Mouse (Mus musculus) liver, embryonic 15.5 days (tissue): ENCODE measurements around the gene Tgfa. TPM values are rescaled to one million over a fixed set of nuclear protein-coding genes. Genes with fewer than 3 reads are reported as not detected.

Source experiments
- ATAC-seq: fragments of 200-750 bp; cut with Nextera tagmentation; 2 replicates; pipeline ENCODE4 v1.8.0; 2017; ENCODE audit warnings: moderate number of reproducible peaks, mild to moderate bottlenecking, moderate library complexity; ENCODE audit not compliant: insufficient read depth
- H3K27ac ChIP-seq: fragments of 300-500 bp; sonication (generic); replicated peaks from 2 replicates; pipeline ENCODE4 v1.5.1; 2015; ENCODE audit warnings: mild to moderate bottlenecking, inconsistent platforms
- H3K27me3 ChIP-seq: fragments of 300-500 bp; sonication (generic); 2 replicates; pipeline ENCODE4 v1.6.1; 2015; ENCODE audit warnings: mild to moderate bottlenecking, inconsistent platforms
- H3K36me3 ChIP-seq: fragments of 300-500 bp; sonication (generic); replicated peaks from 2 replicates; pipeline ENCODE4 v1.6.1; 2015; ENCODE audit warnings: moderate library complexity, mild to moderate bottlenecking, inconsistent platforms
- H3K4me1 ChIP-seq: fragments of 300-500 bp; sonication (generic); replicated peaks from 2 replicates; pipeline ENCODE4 v1.6.1; 2015; ENCODE audit warnings: inconsistent platforms
- H3K4me2 ChIP-seq: fragments of 300-500 bp; sonication (generic); 2 replicates; pipeline ENCODE4 v1.6.1; 2015; ENCODE audit warnings: moderate library complexity, mild to moderate bottlenecking, inconsistent platforms
- H3K4me3 ChIP-seq: fragments of 300-500 bp; sonication (generic); replicated peaks from 2 replicates; pipeline ENCODE4 v1.5.1; 2015; ENCODE audit warnings: mild to moderate bottlenecking, inconsistent platforms
- H3K9ac ChIP-seq: fragments of 300-500 bp; sonication (generic); 2 replicates; pipeline ENCODE4 v1.6.1; 2015; ENCODE audit warnings: moderate library complexity, mild to moderate bottlenecking, inconsistent platforms
- H3K9me3 ChIP-seq: fragments of 300-500 bp; sonication (generic); replicated peaks from 2 replicates; pipeline ENCODE4 v1.6.1; 2016; ENCODE audit warnings: inconsistent platforms
- WGBS: fragments of 180-500 bp; shearing (Covaris S2); methylation state at CpG from one replicate; pipeline ENCODE4 v1.1.7; 2015; ENCODE audit warnings: mixed read lengths; ENCODE audit not compliant: insufficient replicate concordance; 5-methylcytosine and 5-hydroxymethylcytosine counted together
- polyA plus RNA-seq: library from polyadenylated mRNA; unstranded; fragments of >200 nt; fragmentation: Nextera tagmentation; extraction: Ambion mirVana; gene quantifications from 2 replicates; pipeline ENCODE4 v1.2.1, GENCODE M21; 2015

Tgfa gene
- polyA plus RNA-seq, 1 experiment from 2014 or later = 2.0 TPM

GRCm38 (mm10) chr6:86164028-86164427, 31.0 kb upstream of the Tgfa start:
- Histone ChIP-seq H3K9me3 (no peaks in the 10 kb centered on the region), H3K27me3 (0 out of 2 replicates have a peak, but pooled peaks cover 4% of the 10 kb centered on the region), H3K27ac (no peak overlapping the region), H3K4me3 (no peak overlapping the region), H3K9ac (no peak overlapping the region), H3K4me2 (no peak overlapping the region), H3K36me3 (no peaks in the 10 kb centered on the region), H3K4me1 (no peaks in the 10 kb centered on the region)
- no peak for ATAC-seq
- 54% methylated on average over 3 of the region's 3 CpGs for WGBS

GRCm38 (mm10) chr6:86166426-86166825, 28.6 kb upstream of the Tgfa start:
- no peak overlapping the region for H3K4me3 ChIP-seq
- no peak overlapping the region for H3K9ac ChIP-seq
- H3K9me3 ChIP-seq = no peaks in the 10 kb centered on the region
- no peak for ATAC-seq
- H3K4me2 ChIP-seq = no peak overlapping the region
- H3K27ac ChIP-seq = no peak overlapping the region
- no peaks in the 10 kb centered on the region for H3K36me3 ChIP-seq
- H3K4me1 ChIP-seq = no peaks in the 10 kb centered on the region
- peaks cover 4% of the 10 kb centered on the region; the same call in 1 of the 2 replicates for H3K27me3 ChIP-seq
- WGBS = 55% methylated on average over 9 of the region's 9 CpGs

GRCm38 (mm10) chr6:86167851-86168250, 27.2 kb upstream of the Tgfa start:
- 55% methylated on average over 5 of the region's 5 CpGs for WGBS
- Histone ChIP-seq H3K4me2 (no peak overlapping the region), H3K4me3 (no peak overlapping the region), H3K36me3 (no peaks in the 10 kb centered on the region), H3K27me3 (peaks cover 8% of the 10 kb centered on the region; the same call in 1 of the 2 replicates), H3K4me1 (no peaks in the 10 kb centered on the region), H3K9me3 (no peaks in the 10 kb centered on the region), H3K9ac (no peak overlapping the region), H3K27ac (no peak overlapping the region)
- no peak for ATAC-seq

DNA sequence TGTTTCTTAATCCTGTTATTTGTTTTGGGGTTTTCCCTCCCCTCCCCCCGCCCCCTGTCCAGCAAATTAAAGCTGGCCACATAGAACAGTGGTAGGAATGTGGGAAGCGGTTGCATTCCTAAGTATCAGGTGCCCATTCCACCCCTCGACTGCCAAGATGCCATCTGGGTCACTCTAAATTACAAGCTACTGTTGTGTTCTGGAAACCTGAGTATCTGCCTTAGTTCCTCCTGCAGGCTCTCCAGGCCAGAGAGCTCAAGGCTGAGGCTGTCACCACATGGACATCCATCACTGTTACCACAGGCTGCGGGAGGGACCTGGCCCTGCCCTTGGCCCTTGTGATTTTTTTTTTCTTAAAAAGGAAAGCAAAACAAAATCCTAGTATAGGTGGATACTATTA, 25.9 kb upstream of the Tgfa start:
- no peak overlapping the region for H3K9ac ChIP-seq
- H3K36me3 ChIP-seq = no peaks in the 10 kb centered on the region
- H3K4me1 ChIP-seq = no peaks in the 10 kb centered on the region
- H3K9me3 ChIP-seq = no peaks in the 10 kb centered on the region
- H3K27ac ChIP-seq = no peak overlapping the region
- peaks cover 6% of the 10 kb centered on the region; the same call in 1 of the 2 replicates for H3K27me3 ChIP-seq
- no peak overlapping the region for H3K4me3 ChIP-seq
- no peak for ATAC-seq
- no peak overlapping the region for H3K4me2 ChIP-seq
- 33% methylated on average over 4 of the region's 4 CpGs for WGBS

GRCm38 (mm10) chr6:86176236-86176635, 18.8 kb upstream of the Tgfa start:
- Histone ChIP-seq H3K9ac (no peak overlapping the region), H3K27me3 (peaks cover 4% of the 10 kb centered on the region; the same call in 1 of the 2 replicates), H3K27ac (no peak overlapping the region), H3K4me3 (no peak overlapping the region), H3K9me3 (no peaks in the 10 kb centered on the region), H3K4me2 (no peak overlapping the region), H3K4me1 (peaks cover 4% of the 10 kb centered on the region; the same call in 1 of the 2 replicates), H3K36me3 (no peaks in the 10 kb centered on the region)
- no peak for ATAC-seq
- 50% methylated on average over 5 of the region's 5 CpGs for WGBS

GRCm38 (mm10) chr6:86176721-86177120, 18.3 kb upstream of the Tgfa start:
- Histone ChIP-seq H3K4me2 (no peak overlapping the region), H3K36me3 (no peaks in the 10 kb centered on the region), H3K9me3 (no peaks in the 10 kb centered on the region), H3K4me1 (peaks cover 4% of the 10 kb centered on the region; the same call in 1 of the 2 replicates), H3K27me3 (peaks cover 4% of the 10 kb centered on the region; the same call in 1 of the 2 replicates), H3K4me3 (no peak overlapping the region), H3K9ac (no peak overlapping the region), H3K27ac (no peak overlapping the region)
- no peak for ATAC-seq
- WGBS = 57% methylated on average over 6 of the region's 6 CpGs

GRCm38 (mm10) chr6:86177331-86177982, 17.6 kb upstream of the Tgfa start:
- no peaks in the 10 kb centered on the region for H3K36me3 ChIP-seq
- no peak overlapping the region for H3K27ac ChIP-seq
- no peak overlapping the region for H3K9ac ChIP-seq
- peaks cover 1% of the 10 kb centered on the region; the same call in 1 of the 2 replicates for H3K27me3 ChIP-seq
- no peak overlapping the region for H3K4me2 ChIP-seq
- H3K4me3 ChIP-seq = no peak overlapping the region
- H3K9me3 ChIP-seq = no peaks in the 10 kb centered on the region
- no peak for ATAC-seq
- H3K4me1 ChIP-seq = peaks cover 4% of the 10 kb centered on the region; the same call in 1 of the 2 replicates
- WGBS = 77% methylated on average over 9 of the region's 9 CpGs

DNA sequence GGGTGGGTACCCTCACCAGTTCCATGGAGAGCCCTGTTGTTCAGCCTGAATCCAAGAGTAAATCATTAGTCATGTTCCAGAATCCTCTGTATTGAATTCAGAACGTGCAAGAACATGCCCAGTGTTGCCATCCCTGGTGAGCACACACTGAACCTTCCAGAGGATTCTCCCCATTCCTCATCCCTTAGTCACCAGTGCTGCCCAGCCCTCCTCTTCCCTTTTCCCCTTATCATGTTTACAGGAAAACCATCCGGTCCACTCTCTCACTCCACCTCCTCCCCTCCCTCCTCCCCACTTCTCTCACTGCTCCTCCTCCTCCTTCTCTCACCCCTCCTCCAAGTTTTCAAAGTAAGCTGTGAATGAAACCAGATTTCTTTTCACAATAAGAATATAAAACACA, 14.4 kb upstream of the Tgfa start:
- Histone ChIP-seq H3K4me3 (no peak overlapping the region), H3K4me1 (peaks cover 4% of the 10 kb centered on the region; the same call in 1 of the 2 replicates), H3K27ac (no peak overlapping the region), H3K9ac (no peak overlapping the region), H3K36me3 (no peaks in the 10 kb centered on the region), H3K27me3 (no peaks in the 10 kb centered on the region), H3K9me3 (no peaks in the 10 kb centered on the region), H3K4me2 (no peak overlapping the region)
- ATAC-seq = no peak
- WGBS = 13% methylated on average over 2 of the region's 2 CpGs

DNA sequence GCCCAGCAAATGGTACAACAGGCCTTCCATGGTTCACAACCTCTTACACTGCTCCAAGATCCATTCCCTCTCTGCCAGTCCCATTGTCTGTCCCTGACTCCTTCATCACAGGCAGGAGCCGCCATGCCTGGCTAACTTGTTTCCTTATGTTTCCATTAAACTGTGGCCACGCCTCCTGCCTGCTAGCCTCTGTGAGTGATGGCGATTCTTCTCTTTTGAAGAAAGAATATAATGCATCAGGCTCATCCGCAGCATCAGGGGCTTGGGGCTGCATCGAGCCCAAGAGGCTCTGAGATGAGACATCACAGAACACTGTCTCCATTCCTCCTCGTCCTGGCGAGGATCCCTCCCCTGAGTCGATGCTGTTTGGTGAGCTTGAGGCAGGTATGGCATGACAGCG, 13.0 kb upstream of the Tgfa start:
- Histone ChIP-seq H3K9ac (no peak overlapping the region), H3K4me2 (no peak overlapping the region), H3K4me1 (peaks cover 4% of the 10 kb centered on the region; the same call in 1 of the 2 replicates), H3K27me3 (no peaks in the 10 kb centered on the region), H3K9me3 (no peaks in the 10 kb centered on the region), H3K36me3 (no peaks in the 10 kb centered on the region), H3K27ac (no peak overlapping the region), H3K4me3 (no peak overlapping the region)
- ATAC-seq = no peak
- 64% methylated on average over 9 of the region's 9 CpGs for WGBS

DNA sequence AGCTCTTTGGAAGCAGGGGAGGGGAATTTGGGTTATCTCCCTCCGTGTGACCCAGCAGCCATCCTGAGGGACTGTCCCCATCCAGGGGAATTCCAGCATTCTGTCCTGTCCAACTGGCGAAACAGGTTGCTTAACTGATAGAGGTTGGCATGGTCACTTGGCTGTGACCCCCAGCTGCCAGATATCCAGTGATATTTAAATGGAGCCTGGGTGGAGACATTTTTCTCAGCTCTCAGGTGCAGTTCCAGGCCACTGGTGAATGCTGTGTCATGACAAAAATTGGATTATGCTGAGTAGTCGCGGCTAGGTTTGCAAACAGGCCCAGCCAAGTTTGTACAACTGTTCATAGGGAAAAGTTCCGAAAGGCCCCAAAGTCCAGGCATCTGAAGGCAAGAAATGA, 12.4 kb upstream of the Tgfa start:
- no peaks in the 10 kb centered on the region for H3K9me3 ChIP-seq
- no peaks in the 10 kb centered on the region for H3K4me1 ChIP-seq
- no peaks in the 10 kb centered on the region for H3K27me3 ChIP-seq
- H3K36me3 ChIP-seq = no peaks in the 10 kb centered on the region
- H3K4me2 ChIP-seq = no peak overlapping the region
- no peak overlapping the region for H3K4me3 ChIP-seq
- H3K9ac ChIP-seq = no peak overlapping the region
- WGBS = 62% methylated on average over 5 of the region's 5 CpGs
- no peak for ATAC-seq
- H3K27ac ChIP-seq = no peak overlapping the region

- 0 out of 2 replicates have a peak, but pooled peaks have one; percentile 49 for ATAC-seq
- H3K9me3 ChIP-seq = no peaks in the 10 kb centered on the region
- H3K36me3 ChIP-seq = no peaks in the 10 kb centered on the region
- WGBS = 50% methylated on average over 14 of the region's 14 CpGs
- H3K27me3 ChIP-seq = no peaks in the 10 kb centered on the region; the same call in 1 of the 2 replicates
- H3K27ac ChIP-seq = no peak overlapping the region
- H3K9ac ChIP-seq = no peak overlapping the region
- no peaks in the 10 kb centered on the region for H3K4me1 ChIP-seq
- no peak overlapping the region for H3K4me3 ChIP-seq
- H3K4me2 ChIP-seq = no peak overlapping the region
Measured at GRCm38 (mm10) chr6:86186106-86186955, 8.7 kb upstream of the Tgfa start.
